Mouse (Mus musculus) lung, adult 2 months (tissue): Measurements from ENCODE around the gene Rab7.
A peak's percentile ranks its signal among the peaks of the same experiment; 100 is the strongest.

Experiments
- CTCF ChIP-seq: fragments of 200-500 bp; IDR thresholded peaks from 2 replicates; pipeline ENCODE4 v1.5.1; 2011; ENCODE audit warnings: mild to moderate bottlenecking, low read length, control low read depth; ENCODE audit not compliant: insufficient read depth
- POLR2A ChIP-seq: fragments of 200-500 bp; IDR thresholded peaks from 2 replicates; pipeline ENCODE4 v1.6.1; 2011; ENCODE audit warnings: low read depth, mild to moderate bottlenecking, control low read depth, low read length, borderline replicate concordance; ENCODE audit errors: extremely low read depth

DNA sequence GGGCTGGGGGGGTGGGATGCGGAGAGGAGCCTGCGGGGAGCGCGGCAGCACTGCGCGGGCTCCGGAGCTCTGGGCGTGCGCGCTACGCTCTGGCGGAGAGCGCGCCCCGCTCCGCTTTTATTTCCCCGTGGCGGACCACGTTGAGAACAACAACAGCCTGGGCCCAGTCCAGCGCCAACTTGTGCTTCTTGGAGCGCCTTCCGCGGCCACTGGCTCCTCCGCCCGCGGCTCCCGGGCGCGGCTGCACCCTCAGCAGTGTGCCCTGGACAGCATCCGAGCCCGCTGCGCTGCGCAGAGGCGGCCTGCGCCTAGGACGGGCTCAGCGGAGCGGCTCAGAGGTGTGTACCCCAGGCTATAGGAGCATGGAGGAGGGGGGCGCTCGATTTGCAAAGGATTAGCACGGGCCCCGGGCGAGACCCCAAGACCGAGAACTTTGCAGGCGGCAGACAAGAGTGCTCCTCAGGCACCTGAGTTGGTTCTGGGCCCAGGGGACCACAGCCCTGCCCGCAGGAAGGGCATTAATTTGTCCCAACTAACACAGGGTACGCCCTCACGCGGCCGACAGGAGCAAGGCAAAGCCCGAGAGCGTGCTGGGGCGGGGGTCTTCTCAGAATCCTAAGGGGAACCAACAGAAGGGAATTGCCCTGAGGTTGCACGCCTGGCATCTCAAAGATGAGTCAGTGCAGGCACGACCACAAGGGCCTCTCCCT lies 63.4 kb downstream of the Rab7 start, which contains the start of gene H1fx:
- TF ChIP-seq POLR2A, result peak; percentile 26; the same call in 1 of the 2 replicates
- TF ChIP-seq CTCF, result no peak
